In genomic region chr5:43807744-43808696, GRCm38 (mm10) we compare ENCODE assay signal across 8 mouse cellular contexts. TPM values are rescaled to one million over a fixed set of nuclear protein-coding genes. Genes with fewer than 3 reads are reported as not detected.
DNase-seq lines count a peak whose midpoint lies in the region; ATAC-seq and TF ChIP-seq lines count a peak whose summit lies in the region.

No protein-coding gene starts in this region.

- peak overlapping the region; percentile 29 for H3K4me3 ChIP-seq in hindbrain, embryonic 11.5 days (ENCODE audit: low read depth, low read length)
- peak overlapping the region; percentile 48 for H3K4me3 ChIP-seq in lung, embryonic 15.5 days
- peak overlapping the region; percentile 38 for H3K4me3 ChIP-seq in olfactory bulb, adult 2 months (ENCODE audit: insufficient read depth, low read depth, low read length)

- H3K9me3 ChIP-seq in hindbrain, embryonic 11.5 days (ENCODE audit: control insufficient read depth, low read length), result no peaks in the 10 kb centered on the region
- H3K9me3 ChIP-seq in lung, embryonic 15.5 days, result no peaks in the 10 kb centered on the region

- H3K4me2 ChIP-seq in hindbrain, embryonic 11.5 days (replicated peaks; ENCODE audit: low read depth, low read length), result peak overlapping the region; percentile 36
- H3K4me2 ChIP-seq in lung, embryonic 15.5 days, result peak overlapping the region; percentile 73

- DNase-seq in ES-CJ7 (ENCODE audit: low read depth, low spot score), result peak; percentile 88
- peak; percentile 33 for DNase-seq in cerebellum, adult 9-10 months
- peak; percentile 67 to 83 for DNase-seq in frontal cortex, postnatal 10 days (ENCODE audit: low spot score in 2 of 2)
- peak; percentile 88 for DNase-seq in hindbrain, embryonic 11.5 days (ENCODE audit: low spot score)
- DNase-seq in layer of hippocampus, adult 9-11 months, result peak; percentile 82
- DNase-seq in testis, postnatal 14 days (ENCODE audit: low spot score), result peak; percentile 84

- peak; percentile 36; the same call in 1 of the 2 replicates for TF ChIP-seq POLR2A in olfactory bulb, adult 2 months (IDR thresholded peaks at IDR 0.05; ENCODE audit: insufficient read depth, low read depth, low read length)

- peak overlapping the region; percentile 24 for H3K9ac ChIP-seq in hindbrain, embryonic 11.5 days (ENCODE audit: low read depth, low read length)
- peak overlapping the region; percentile 53 for H3K9ac ChIP-seq in lung, embryonic 15.5 days

- 0 out of 2 replicates have a peak overlapping the region, but pooled peaks have one; percentile 1 for H3K27ac ChIP-seq in hindbrain, embryonic 11.5 days (ENCODE audit: low read depth, low read length)
- peak overlapping the region; percentile 68 for H3K27ac ChIP-seq in lung, embryonic 15.5 days
- peak overlapping the region; percentile 22; the same call in 1 of the 2 replicates for H3K27ac ChIP-seq in olfactory bulb, adult 2 months (ENCODE audit: insufficient read depth, low read depth, low read length)

- H3K4me1 ChIP-seq in hindbrain, embryonic 11.5 days (replicated peaks; ENCODE audit: control insufficient read depth, insufficient read depth, low read length), result no peaks in the 10 kb centered on the region
- 0 out of 2 replicates have a peak, but pooled peaks cover 3% of the 10 kb centered on the region for H3K4me1 ChIP-seq in lung, embryonic 15.5 days
- H3K4me1 ChIP-seq in olfactory bulb, adult 2 months (ENCODE audit: control insufficient read depth, insufficient read depth, low read length), result 0 out of 2 replicates have a peak, but pooled peaks cover 2% of the 10 kb centered on the region

- H3K36me3 ChIP-seq in hindbrain, embryonic 11.5 days (ENCODE audit: control insufficient read depth, insufficient read depth, low read length), result no peaks in the 10 kb centered on the region
- H3K36me3 ChIP-seq in lung, embryonic 15.5 days, result no peaks in the 10 kb centered on the region

- peak; percentile 97 for ATAC-seq in hindbrain, embryonic 11.5 days (ENCODE audit: low FRiP score)
- ATAC-seq in lung, embryonic 15.5 days (ENCODE audit: borderline replicate concordance, extremely low read depth, low FRiP score, low TSS enrichment), result peak; percentile 91

- no peak for TF ChIP-seq CTCF in olfactory bulb, adult 2 months (IDR thresholded peaks at IDR 0.05; ENCODE audit: insufficient read depth, low read depth, low read length)

- no peaks in the 10 kb centered on the region for H3K27me3 ChIP-seq in hindbrain, embryonic 11.5 days (ENCODE audit: control insufficient read depth, insufficient read depth, low read length)
- H3K27me3 ChIP-seq in lung, embryonic 15.5 days, result no peaks in the 10 kb centered on the region

- WGBS in hindbrain, embryonic 11.5 days, result 6% methylated on average over 48 of the region's 48 CpGs
- WGBS in lung, embryonic 15.5 days, result 4% methylated on average over 48 of the region's 48 CpGs
- 5% methylated on average over 48 of the region's 48 CpGs for WGBS in olfactory bulb, adult 2 months

RNA-seq across cellular contexts. Expression of gene Bst1, which starts 10.7 kb away (rescaled TPM):
- polyA plus RNA-seq in hindbrain, embryonic 11.5 days (2014; fragmentation: Nextera tagmentation; extraction: Ambion mirVana), result not detected in 2 replicates
- polyA plus RNA-seq in lung, embryonic 15.5 days (2015; fragmentation: Nextera tagmentation; extraction: Ambion mirVana), result 1.4 and 2.4 TPM in 2 replicates
- polyA plus RNA-seq in olfactory bulb, adult 2 months (2012; ENCODE audit: insufficient read depth, insufficient read length, low replicate concordance, missing spikeins), result not detected in 2 replicates

RNA-seq across cellular contexts. Expression of gene Fbxl5, which starts 13.4 kb away (rescaled TPM):
- polyA plus RNA-seq in hindbrain, embryonic 11.5 days (2014; fragmentation: Nextera tagmentation; extraction: Ambion mirVana), result 66.3 and 71.4 TPM in 2 replicates
- polyA plus RNA-seq in lung, embryonic 15.5 days (2015; fragmentation: Nextera tagmentation; extraction: Ambion mirVana), result 67.4 and 70.4 TPM in 2 replicates
- not detected in 2 replicates for polyA plus RNA-seq in olfactory bulb, adult 2 months (2012; ENCODE audit: insufficient read depth, insufficient read length, low replicate concordance, missing spikeins)

Comparison
In these comparisons a context has a peak if more than half of its experiments do, and no peak if none do; other contexts are left out.
1. Peak in every context shown above with its lines: DNase-seq, ATAC-seq, H3K4me3 ChIP-seq and H3K27ac ChIP-seq.
2. DNase-seq: peak in every context shown above with its lines; median percentile 88 in ES-CJ7; 88 in hindbrain, embryonic 11.5 days; 84 in testis, postnatal 14 days; 82 in layer of hippocampus, adult 9-11 months; 75 in frontal cortex, postnatal 10 days; 33 in cerebellum, adult 9-10 months.
3. H3K27ac ChIP-seq: peak in every context shown above with its lines; median percentile 68 in lung, embryonic 15.5 days; 22 in olfactory bulb, adult 2 months; 1 in hindbrain, embryonic 11.5 days.